Mouse (Mus musculus): ENCODE measurements around the gene Xkrx. TPM values are rescaled to one million over a fixed set of nuclear protein-coding genes. Genes with fewer than 3 reads are reported as not detected.

Gene Xkrx
- polyA plus RNA-seq (2017; shearing (Covaris generic)), result 1.5 TPM

GRCm38 (mm10) chrX:134162043-134162720, at the start of gene Xkrx:
Xkrx (minus strand) TSS chrX:134162076.

GRCm38 (mm10) chrX:134187201-134187600, 25.3 kb upstream of the Xkrx start, which contains the start of gene Arl13a:
Arl13a (plus strand) TSS chrX:134187501.

Other genes starting within 250 kb of the Xkrx start
- gene Sytl4, start 180.3 kb downstream of the Xkrx start, polyA plus RNA-seq (2017; shearing (Covaris generic)), result 0.40 TPM
- 53.6 TPM for gene Cstf2, start 102.9 kb downstream of the Xkrx start, polyA plus RNA-seq (2017; shearing (Covaris generic))
- not detected for gene Arl13a, start 25.4 kb upstream of the Xkrx start, polyA plus RNA-seq (2017; shearing (Covaris generic))
- 0.83 TPM for gene Nox1, start 59.9 kb upstream of the Xkrx start, polyA plus RNA-seq (2017; shearing (Covaris generic))
- gene Trmt2b, start 114.9 kb upstream of the Xkrx start, polyA plus RNA-seq (2017; shearing (Covaris generic)), result 38.0 TPM
- not detected for gene Tmem35a, start 133.1 kb upstream of the Xkrx start, polyA plus RNA-seq (2017; shearing (Covaris generic))
- gene Cenpi, start 146.0 kb upstream of the Xkrx start, polyA plus RNA-seq (2017; shearing (Covaris generic)), result 3.2 TPM
- not detected for gene Drp2, start 242.5 kb upstream of the Xkrx start, polyA plus RNA-seq (2017; shearing (Covaris generic))